Mouse (Mus musculus): ENCODE results near the gene Tubb4b.
"Not testable (repeated sequence)": the region's sequence is repeated elsewhere in the genome, so short reads cannot be mapped to it uniquely, and the experiment has no call there.

DNA sequence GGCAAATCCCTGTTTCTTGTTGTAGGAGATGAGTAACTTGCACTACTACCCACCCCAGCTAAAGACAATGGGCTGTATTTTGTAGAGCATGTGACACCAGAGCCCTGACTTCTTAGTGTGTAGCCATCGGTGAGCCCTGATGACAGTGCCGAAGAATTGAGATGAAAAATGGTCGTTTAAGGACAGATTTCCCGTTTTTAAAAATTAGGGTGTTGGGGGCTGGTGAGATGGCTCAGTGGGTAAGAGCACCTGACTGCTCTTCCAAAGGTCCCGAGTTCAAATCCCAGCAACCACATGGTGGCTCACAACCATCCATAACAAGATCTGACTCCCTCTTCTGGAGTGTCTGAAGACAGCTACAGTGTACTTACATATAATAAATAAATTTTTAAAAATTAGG lies 32.7 kb upstream of the Tubb4b start:
- not testable (repeated sequence) for TF ChIP-seq CTCF (IDR thresholded peaks at IDR 0.05; ENCODE audit: low read depth, low read length); POLR2A (IDR thresholded peaks at IDR 0.05; ENCODE audit: extremely low read depth, insufficient read depth, low read length)

Measured in liver, adult 2 months (tissue).